Mouse (Mus musculus) MEL (cell line): Measurements from ENCODE around the gene Eif2d. TPM values are rescaled to one million over a fixed set of nuclear protein-coding genes. Genes with fewer than 3 reads are reported as not detected.

ENCODE experiments used
- DNase-seq: peaks from one replicate; pipeline ENCODE4 v3.0.0; 2011; ENCODE audit warnings: low read depth, low spot score
- H3K27ac ChIP-seq: 2 replicates; pipeline ENCODE4 v1.5.1; 2012; ENCODE audit warnings: low read depth, mild to moderate bottlenecking, control low read depth, low read length, moderate library complexity; ENCODE audit not compliant: control insufficient read depth
- H3K27me3 ChIP-seq, 2 experiments: fragments of 150-350 bp in 1 of 2; sonication (generic) in 1 of 2; 2 replicates each; pipeline ENCODE4 v1.6.1; 2012; ENCODE audit warnings: low read length in 2 of 2, mild to moderate bottlenecking in 2 of 2, improper control_type of control experiment in 1 of 2, moderate library complexity in 1 of 2; ENCODE audit not compliant: insufficient read depth in 2 of 2, control insufficient read depth in 1 of 2
- H3K36me3 ChIP-seq, 2 experiments: 2 replicates each; pipeline ENCODE4 v1.6.1; 2012 to 2014; ENCODE audit warnings: low read length in 2 of 2, improper control_type of control experiment in 1 of 2, inconsistent platforms in 1 of 2, mild to moderate bottlenecking in 1 of 2; ENCODE audit not compliant: insufficient read depth in 2 of 2, control insufficient read depth in 1 of 2
- H3K4me1 ChIP-seq, 2 experiments: fragments of 150-350 bp in 1 of 2; sonication (generic) in 1 of 2; 2 replicates each; pipeline ENCODE4 v1.6.1; 2012; ENCODE audit warnings: low read length in 2 of 2, improper control_type of control experiment in 1 of 2, mild to moderate bottlenecking in 1 of 2; ENCODE audit not compliant: insufficient read depth in 2 of 2, control insufficient read depth in 1 of 2
- H3K4me3 ChIP-seq, 2 experiments: fragments of 150-350 bp in 1 of 2; sonication (generic) in 1 of 2; 2 replicates each; pipeline ENCODE4 v1.5.1; 2012; ENCODE audit warnings: low read depth in 2 of 2, low read length in 2 of 2, mild to moderate bottlenecking in 2 of 2, moderate library complexity in 2 of 2, control low read depth in 1 of 2, improper control_type of control experiment in 1 of 2; ENCODE audit not compliant: control insufficient read depth in 1 of 2, insufficient read depth in 1 of 2
- H3K79me2 ChIP-seq: 2 replicates; pipeline ENCODE4 v1.6.1; 2012; ENCODE audit warnings: mild to moderate bottlenecking, low read length, moderate library complexity; ENCODE audit not compliant: control insufficient read depth, poor library complexity, insufficient read depth
- H3K9ac ChIP-seq: 2 replicates; pipeline ENCODE4 v1.6.1; 2012; ENCODE audit warnings: low read depth, mild to moderate bottlenecking, control low read depth, low read length, moderate library complexity; ENCODE audit not compliant: control insufficient read depth, poor library complexity, severe bottlenecking
- H3K9me3 ChIP-seq: fragments of 150-350 bp; sonication (generic); replicated peaks from 2 replicates; pipeline ENCODE4 v1.6.1; 2012; ENCODE audit warnings: mild to moderate bottlenecking, low read length, improper control_type of control experiment, moderate library complexity; ENCODE audit not compliant: insufficient read depth
- E2F4 ChIP-seq: IDR thresholded peaks from 2 replicates; pipeline ENCODE4 v1.6.1; 2011; ENCODE audit warnings: low read depth, low read length, improper control_type of control experiment, borderline replicate concordance
- ETS1 ChIP-seq: IDR thresholded peaks from 2 replicates; pipeline ENCODE4 v1.6.1; 2012; ENCODE audit warnings: low read depth, mild to moderate bottlenecking, inconsistent platforms, low read length, improper control_type of control experiment, moderate library complexity
- MAFK ChIP-seq: IDR thresholded peaks from 2 replicates; pipeline ENCODE4 v1.6.1; 2011; ENCODE audit warnings: low read depth, mild to moderate bottlenecking, low read length, improper control_type of control experiment, borderline replicate concordance
- MAZ ChIP-seq: IDR thresholded peaks from 2 replicates; pipeline ENCODE4 v1.6.1; 2012; ENCODE audit warnings: low read depth, mild to moderate bottlenecking, inconsistent platforms, low read length, improper control_type of control experiment
- MXI1 ChIP-seq: IDR thresholded peaks from 2 replicates; pipeline ENCODE4 v1.6.1; 2011; ENCODE audit warnings: mild to moderate bottlenecking, low read depth, low read length, improper control_type of control experiment
- MYB ChIP-seq: IDR thresholded peaks from 2 replicates; pipeline ENCODE4 v1.6.1; 2011; ENCODE audit warnings: mild to moderate bottlenecking, low read depth, low read length, improper control_type of control experiment
- MYC ChIP-seq: IDR thresholded peaks from 2 replicates; pipeline ENCODE4 v1.6.1; 2011; ENCODE audit warnings: low read depth, mild to moderate bottlenecking, low read length, improper control_type of control experiment, moderate library complexity
- NRF1 ChIP-seq: IDR thresholded peaks from 2 replicates; pipeline ENCODE4 v1.6.1; 2014; ENCODE audit warnings: low read depth, mild to moderate bottlenecking, inconsistent platforms, low read length, improper control_type of control experiment, moderate library complexity; ENCODE audit not compliant: poor library complexity, insufficient read depth, severe bottlenecking
- POLR2AphosphoS2 ChIP-seq: IDR thresholded peaks from 2 replicates; pipeline ENCODE4 v1.6.1; 2011; ENCODE audit warnings: low read length, improper control_type of control experiment
- POLR2AphosphoS5 ChIP-seq: IDR thresholded peaks from 2 replicates; pipeline ENCODE4 v1.6.1; 2012; ENCODE audit warnings: low read depth, borderline replicate concordance, mild to moderate bottlenecking, inconsistent platforms, low read length, moderate library complexity, mixed read lengths
- TAL1 ChIP-seq: IDR thresholded peaks from 2 replicates; pipeline ENCODE4 v1.6.1; 2012; ENCODE audit warnings: mild to moderate bottlenecking, inconsistent platforms, low read length, moderate library complexity, mixed read lengths
- TBP ChIP-seq: IDR thresholded peaks from 2 replicates; pipeline ENCODE4 v1.8.0; 2011; ENCODE audit warnings: low read depth, low read length, improper control_type of control experiment
- UBTF ChIP-seq: IDR thresholded peaks from 2 replicates; pipeline ENCODE4 v1.6.1; 2012; ENCODE audit warnings: low read depth, mild to moderate bottlenecking, inconsistent platforms, low read length, improper control_type of control experiment, moderate library complexity, borderline replicate concordance; ENCODE audit not compliant: insufficient read depth
- ZKSCAN1 ChIP-seq: IDR thresholded peaks from 2 replicates; pipeline ENCODE4 v1.6.1; 2012; ENCODE audit warnings: low read depth, mild to moderate bottlenecking, inconsistent platforms, low read length, improper control_type of control experiment, moderate library complexity
- polyA plus RNA-seq, 2 experiments: library from polyadenylated mRNA; stranded (reverse) in 1 of 2; unstranded in 1 of 2; fragments of >175 nt in 1 of 2; fragments of >200 nt in 1 of 2; gene quantifications; 2 replicates each; pipeline versions ENCODE4 v1.2.1 to v1.2.4; 2012; ENCODE audit warnings: low replicate concordance in 2 of 2, low read depth in 1 of 2; ENCODE audit not compliant: insufficient read length in 2 of 2, insufficient read depth in 1 of 2, missing spikeins in 1 of 2
- total RNA-seq: library from RNA; depleted of rRNA; stranded (reverse); fragments of 300-350 nt; gene quantifications from 2 replicates; pipeline ENCODE4 v1.2.3, GENCODE M21; 2012

The Eif2d gene
- total and polyA plus RNA-seq, 3 experiments = 31.0 to 43.6 TPM; not detected in 1

DNA sequence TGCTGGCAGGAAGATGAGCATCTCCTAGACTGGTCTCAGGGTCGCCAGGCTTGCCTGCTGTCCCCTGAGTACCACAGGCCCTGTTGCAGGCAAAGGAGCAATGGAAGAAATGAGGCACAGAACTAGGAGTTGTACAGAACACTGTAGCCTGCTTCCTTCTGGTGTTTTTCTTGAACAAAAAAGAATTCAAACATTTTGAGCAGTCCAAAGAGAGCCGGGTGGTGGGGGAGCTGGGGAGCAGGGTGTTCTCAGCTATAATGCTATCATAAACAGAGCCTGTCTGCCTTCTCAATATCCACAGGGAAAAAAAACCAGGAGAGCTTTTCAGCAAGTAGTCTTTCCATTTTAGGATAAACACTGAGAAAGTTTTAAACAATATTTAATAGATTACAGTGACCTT, 43.1 kb downstream of the Eif2d start:
- Histone ChIP-seq H3K9ac (no peak overlapping the region), H3K9me3 (no peaks in the 10 kb centered on the region), H3K27ac (no peak overlapping the region), H3K36me3 (peaks cover 0 to 11% of the 10 kb centered on the region in 2 experiments; a peak in 2 of 4 replicates), H3K4me1 (peaks cover 5 to 20% of the 10 kb centered on the region in 2 experiments; a peak in 3 of 4 replicates), H3K79me2 (peaks cover 36% of the 10 kb centered on the region), H3K4me3 (no peak overlapping the region), H3K27me3 (no peaks in the 10 kb centered on the region)
- TF ChIP-seq NRF1 (no peak), POLR2AphosphoS5 (no peak), MAFK (no peak), ETS1 (no peak), ZKSCAN1 (no peak), TBP (no peak), MAZ (no peak), MYC (no peak), UBTF (no peak), E2F4 (no peak), POLR2AphosphoS2 (no peak), MYB (no peak)
- DNase-seq = no peak

DNA sequence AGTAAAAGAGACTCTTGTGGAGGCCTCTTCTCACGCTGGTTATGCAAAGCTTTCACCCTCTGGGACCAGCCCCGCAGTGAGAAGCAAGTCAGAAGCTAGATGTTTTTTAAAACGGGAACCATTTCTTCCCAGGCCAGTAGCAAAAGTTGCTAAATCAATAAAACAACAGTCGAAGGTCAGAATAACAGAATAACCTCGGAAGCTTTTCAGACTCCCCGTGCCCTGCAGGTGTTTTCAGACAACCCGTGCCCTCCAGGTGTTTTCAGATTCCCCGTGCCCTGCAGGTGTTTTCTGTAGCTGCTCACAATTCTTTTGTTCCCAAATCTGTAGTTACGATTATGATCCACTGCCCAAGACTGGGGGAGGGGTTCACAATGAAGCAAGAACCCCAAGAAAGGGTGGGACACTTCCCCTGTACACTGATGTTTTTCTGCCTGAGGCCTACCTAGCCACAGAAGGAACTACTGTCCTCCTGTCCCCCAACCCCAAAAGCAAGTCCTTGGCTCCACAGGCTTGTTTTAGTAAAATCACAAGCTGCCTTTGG, 45.5 kb downstream of the Eif2d start:
- peak overlapping the region; percentile 72; the same call in 1 of the 2 replicates for H3K27ac ChIP-seq
- H3K4me3 ChIP-seq = peak overlapping the region; percentile 58 to 96
- peak overlapping the region; percentile 85 for H3K9ac ChIP-seq
- H3K4me1 ChIP-seq = peaks cover 5 to 22% of the 10 kb centered on the region in 2 experiments; a peak in 3 of 4 replicates
- no peaks in the 10 kb centered on the region for H3K9me3 ChIP-seq
- peaks cover 0 to 12% of the 10 kb centered on the region in 2 experiments; a peak in 2 of 4 replicates for H3K36me3 ChIP-seq
- H3K79me2 ChIP-seq = peaks cover 34% of the 10 kb centered on the region
- TF ChIP-seq MXI1 (peak; percentile 3; the same call in 1 of the 2 replicates), TAL1 (no peak)
- no peaks in the 10 kb centered on the region for H3K27me3 ChIP-seq
- DNase-seq = no peak
